Mouse (Mus musculus) brown adipose tissue, adult 24 weeks (tissue): ENCODE measurements around the gene Gm9747. TPM values are rescaled to one million over a fixed set of nuclear protein-coding genes. Genes with fewer than 3 reads are reported as not detected.
A peak's percentile ranks its signal among the peaks of the same experiment; 100 is the strongest.

Experiments
- H3K27ac ChIP-seq: fragments of 200-500 bp; replicated peaks from 2 replicates; pipeline ENCODE4 v1.5.1; 2012; ENCODE audit warnings: low read depth, mild to moderate bottlenecking, low read length
- H3K4me1 ChIP-seq: fragments of 200-500 bp; 2 replicates; pipeline ENCODE4 v1.6.1; 2012; ENCODE audit warnings: low read length, mixed read lengths; ENCODE audit not compliant: control insufficient read depth, insufficient read depth, insufficient read length
- H3K4me3 ChIP-seq: fragments of 200-500 bp; 2 replicates; pipeline ENCODE4 v1.5.1; 2012; ENCODE audit warnings: low read depth, mild to moderate bottlenecking, low read length, moderate library complexity; ENCODE audit not compliant: insufficient read depth
- polyA plus RNA-seq: library from polyadenylated mRNA; stranded (reverse); fragments of >200 nt; gene quantifications from 2 replicates; pipeline ENCODE4 v1.2.4, GENCODE M21; 2012; ENCODE audit not compliant: missing spikeins, insufficient read depth, insufficient read length

Gene Gm9747
- polyA plus RNA-seq, 1 experiment = not detected

DNA sequence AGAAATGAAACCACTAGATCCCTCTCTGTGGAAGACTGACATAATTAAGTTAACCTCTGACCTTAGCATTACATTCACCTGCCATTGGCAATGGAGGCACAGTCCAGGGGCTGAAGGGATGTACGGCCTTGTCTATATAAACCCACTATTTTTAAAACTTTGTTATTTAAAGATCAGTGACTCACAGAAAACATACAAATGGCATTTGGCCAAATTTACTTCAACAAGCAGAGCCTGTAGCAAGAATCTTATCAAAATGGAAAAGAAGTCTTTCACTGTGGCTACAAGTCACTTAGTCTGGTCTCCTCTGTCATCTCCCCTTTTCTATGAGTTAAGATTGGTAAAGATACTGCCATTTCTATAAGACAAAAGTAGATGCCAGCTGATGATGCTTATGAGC lies 46.9 kb downstream of the Gm9747 start:
- Histone ChIP-seq H3K4me3 (no peak overlapping the region), H3K4me1 (peaks cover 4% of the 10 kb centered on the region; the same call in 1 of the 2 replicates), H3K27ac (no peak overlapping the region)

DNA sequence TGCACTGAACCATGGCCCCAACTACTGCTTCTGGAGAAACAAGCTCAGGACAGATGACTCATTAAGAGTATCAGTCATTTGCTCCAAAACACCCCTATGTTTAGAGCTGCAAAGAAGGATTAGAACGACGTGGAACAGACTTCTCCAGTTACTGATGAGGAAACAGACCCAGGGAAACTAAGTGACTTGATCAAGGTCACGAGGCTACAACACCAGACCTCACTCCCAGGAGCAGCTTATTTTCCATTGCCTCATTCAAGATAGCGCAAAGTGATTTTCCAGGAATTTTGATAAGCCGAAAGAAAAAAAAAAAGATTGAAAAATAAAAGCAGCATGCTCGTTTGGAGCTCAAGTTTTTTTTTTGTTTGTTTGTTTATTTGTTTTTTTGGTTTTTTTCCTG lies 48.9 kb downstream of the Gm9747 start:
- H3K4me1 ChIP-seq = peaks cover 4% of the 10 kb centered on the region; the same call in 1 of the 2 replicates
- H3K4me3 ChIP-seq = no peak overlapping the region
- peak overlapping the region; percentile 76 for H3K27ac ChIP-seq

DNA sequence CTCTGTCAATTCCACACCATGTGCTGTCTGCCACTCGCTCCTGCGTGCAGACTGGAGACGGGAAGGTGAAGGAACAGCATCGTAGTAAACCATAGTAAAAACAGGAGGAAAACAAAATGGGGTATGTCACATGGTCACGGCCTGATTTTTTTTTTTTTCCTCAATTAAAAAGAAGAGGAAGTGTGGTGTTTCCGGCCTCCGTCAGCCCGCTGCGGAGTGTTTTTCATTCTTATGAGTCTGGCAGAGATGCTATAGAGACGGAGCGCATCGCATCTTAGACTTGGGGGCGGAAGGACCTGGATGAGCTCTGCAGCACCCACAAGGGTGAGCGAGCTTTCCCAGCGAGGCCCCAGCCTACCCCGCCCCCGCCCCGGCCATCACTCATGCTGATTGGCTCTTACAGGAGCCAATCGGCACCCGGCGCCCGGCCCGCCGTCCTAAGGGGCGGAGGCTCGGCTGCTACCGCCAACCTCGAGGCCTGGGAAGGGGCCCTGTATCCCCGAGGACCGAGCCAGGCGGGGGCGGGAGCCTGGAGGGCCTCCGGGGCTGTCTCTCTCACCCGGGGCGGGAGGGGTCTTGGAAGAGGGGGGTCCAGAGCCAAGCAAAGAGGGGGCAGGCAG lies 50.2 kb downstream of the Gm9747 start:
- peak overlapping the region; percentile 59 for H3K4me3 ChIP-seq
- H3K4me1 ChIP-seq = peaks cover 6% of the 10 kb centered on the region
- H3K27ac ChIP-seq = peak overlapping the region; percentile 88

DNA sequence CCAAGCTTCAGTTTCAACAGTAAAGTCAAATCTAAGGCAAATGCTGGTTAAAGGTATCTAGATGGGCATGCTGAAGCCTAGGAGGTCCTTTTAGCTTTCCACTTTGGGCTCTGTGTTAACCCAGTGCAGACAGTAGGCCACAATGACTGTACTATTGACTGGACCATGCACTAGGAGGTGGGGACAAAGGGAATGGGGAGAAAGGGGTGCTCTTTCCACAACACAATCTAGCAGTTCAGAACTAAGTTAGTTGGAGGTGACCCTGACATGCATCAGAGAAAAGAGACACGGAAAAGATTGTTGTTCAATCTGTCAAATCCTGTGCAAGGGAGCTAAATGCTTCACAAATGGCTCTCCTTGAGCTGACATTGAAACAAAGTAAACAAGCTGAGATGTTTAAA lies 51.0 kb downstream of the Gm9747 start:
- peak overlapping the region; percentile 88 for H3K27ac ChIP-seq
- peak overlapping the region; percentile 48 for H3K4me3 ChIP-seq
- H3K4me1 ChIP-seq = peaks cover 8% of the 10 kb centered on the region

DNA sequence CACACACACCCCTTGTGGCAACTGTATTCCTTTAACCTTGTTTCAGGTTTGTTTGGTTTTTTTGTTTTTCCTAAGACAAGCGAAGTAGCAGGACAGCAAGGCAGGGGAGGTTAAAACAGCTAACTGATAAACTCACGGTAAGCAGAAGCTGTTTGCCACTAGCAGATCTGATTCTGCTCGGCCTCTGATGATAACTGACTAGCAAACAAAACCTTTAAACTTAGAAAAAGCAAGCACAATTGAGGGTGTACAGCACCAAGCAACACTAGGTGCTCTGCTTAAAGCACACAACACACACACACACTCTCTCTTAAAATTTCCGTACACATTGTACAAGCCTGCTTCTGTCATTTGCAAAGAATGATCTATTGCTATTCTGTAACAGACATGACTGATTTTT lies 51.5 kb downstream of the Gm9747 start:
- peak overlapping the region; percentile 48 for H3K4me3 ChIP-seq
- peak overlapping the region; percentile 88 for H3K27ac ChIP-seq
- H3K4me1 ChIP-seq = peaks cover 12% of the 10 kb centered on the region

Other genes with a start within 250 kb of the Gm9747 start
- gene Irs1, start 58.3 kb downstream of the Gm9747 start, polyA plus RNA-seq = 10.1 and 11.7 TPM in 2 replicates
- gene Rhbdd1, start 83.3 kb downstream of the Gm9747 start, polyA plus RNA-seq = 8.2 and 11.5 TPM in 2 replicates